Mouse (Mus musculus): ENCODE data around the gene Zfp446. TPM values are rescaled to one million over a fixed set of nuclear protein-coding genes. Genes with fewer than 3 reads are reported as not detected.
A peak's percentile ranks its signal among the peaks of the same experiment; 100 is the strongest.

Gene Zfp446
- polyA plus RNA-seq, 1 experiment, result 4.1 TPM

DNA sequence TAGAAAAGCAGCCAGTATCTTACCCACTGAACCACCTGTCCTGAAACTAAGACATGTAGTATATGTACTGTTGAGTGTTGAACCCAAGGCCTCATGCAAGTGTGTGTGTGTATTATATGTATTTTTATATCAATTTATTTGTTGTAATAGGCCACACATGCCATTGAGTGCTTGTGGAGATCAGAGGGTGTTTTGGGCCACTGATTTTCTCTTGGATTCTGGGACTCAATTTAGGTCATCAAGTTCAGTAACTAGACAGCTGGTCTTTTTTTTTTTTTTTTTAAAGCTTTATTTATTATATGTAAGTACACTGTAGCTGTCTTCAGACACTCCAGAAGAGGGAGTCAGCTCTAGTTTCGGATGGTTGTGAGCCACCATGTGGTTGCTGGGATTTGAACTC lies 37.6 kb downstream of the Zfp446 start:
- Histone ChIP-seq H3K27ac (ENCODE audit: insufficient read depth, low read length) (no peak overlapping the region), H3K4me3 (ENCODE audit: extremely low read depth, insufficient read depth, insufficient read length) (no peak overlapping the region), H3K27me3 (ENCODE audit: control insufficient read depth, insufficient read depth, low read length) (no peaks in the 10 kb centered on the region), H3K36me3 (ENCODE audit: control insufficient read depth, insufficient read depth, low read length) (no peaks in the 10 kb centered on the region), H3K4me1 (ENCODE audit: control insufficient read depth, insufficient read depth, insufficient read length) (peaks cover 4% of the 10 kb centered on the region; the same call in 1 of the 2 replicates)
- WGBS, result 89% methylated on average over 1 of the region's 1 CpGs
- no peak for TF ChIP-seq POLR2A (IDR thresholded peaks at IDR 0.05; ENCODE audit: low read depth, low read length)
- DNase-seq (ENCODE audit: low read depth in 1 of 2, low spot score in 2 of 2), result no peak

DNA sequence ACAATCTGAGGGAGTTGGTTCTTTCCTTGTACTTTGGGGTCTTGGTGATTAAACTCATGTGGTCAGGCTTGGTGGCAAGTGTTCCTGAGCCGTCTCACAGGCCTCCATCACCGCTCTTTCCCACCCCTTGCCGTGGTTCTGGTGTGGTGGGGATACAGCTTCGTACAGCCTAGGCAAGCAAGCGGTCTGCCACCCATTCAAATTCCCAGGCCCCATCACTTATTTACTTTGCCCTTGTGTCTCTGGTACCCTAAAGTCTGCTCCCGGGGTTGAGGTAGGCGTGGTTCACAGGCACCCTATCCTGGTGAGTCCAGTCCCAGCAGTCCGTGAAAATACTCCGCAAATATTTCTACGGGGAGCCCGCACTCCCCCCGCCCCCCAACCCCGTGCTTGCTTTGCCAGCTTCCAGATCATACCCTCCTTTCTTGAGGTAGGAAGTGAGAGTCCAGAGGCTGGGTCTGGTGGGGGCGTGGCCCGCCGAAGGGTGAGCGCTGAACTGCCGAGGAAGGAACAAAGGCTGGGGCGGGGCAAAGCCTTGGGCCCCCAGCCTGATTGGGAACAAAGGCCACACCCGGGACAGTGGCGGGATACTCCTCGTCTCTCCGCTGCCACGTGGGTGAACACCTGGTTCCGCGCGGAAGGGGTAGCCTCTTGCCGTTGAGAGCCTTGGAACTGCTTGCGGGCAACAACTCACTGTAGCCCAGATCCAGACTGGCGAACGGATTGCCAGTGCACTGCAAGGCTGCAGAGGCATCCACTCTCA lies 45.3 kb downstream of the Zfp446 start:
- Histone ChIP-seq H3K27me3 (ENCODE audit: control insufficient read depth, insufficient read depth, low read length) (no peaks in the 10 kb centered on the region), H3K4me1 (ENCODE audit: control insufficient read depth, insufficient read depth, insufficient read length) (peaks cover 8% of the 10 kb centered on the region; the same call in 1 of the 2 replicates), H3K27ac (ENCODE audit: insufficient read depth, low read length) (peak overlapping the region; percentile 4; the same call in 1 of the 2 replicates), H3K4me3 (ENCODE audit: extremely low read depth, insufficient read depth, insufficient read length) (peak overlapping the region; percentile 55), H3K36me3 (ENCODE audit: control insufficient read depth, insufficient read depth, low read length) (peaks cover 7% of the 10 kb centered on the region)
- DNase-seq (ENCODE audit: low read depth in 1 of 2, low spot score in 2 of 2), result peak in 1 of 2 experiments; percentile 70
- no peak for TF ChIP-seq CTCF (IDR thresholded peaks at IDR 0.05; ENCODE audit: extremely low read depth, insufficient read depth, insufficient read length, insufficient replicate concordance)
- no peak for TF ChIP-seq POLR2A (IDR thresholded peaks at IDR 0.05; ENCODE audit: low read depth, low read length)
- 4% methylated on average over 30 of the region's 31 CpGs for WGBS

DNA sequence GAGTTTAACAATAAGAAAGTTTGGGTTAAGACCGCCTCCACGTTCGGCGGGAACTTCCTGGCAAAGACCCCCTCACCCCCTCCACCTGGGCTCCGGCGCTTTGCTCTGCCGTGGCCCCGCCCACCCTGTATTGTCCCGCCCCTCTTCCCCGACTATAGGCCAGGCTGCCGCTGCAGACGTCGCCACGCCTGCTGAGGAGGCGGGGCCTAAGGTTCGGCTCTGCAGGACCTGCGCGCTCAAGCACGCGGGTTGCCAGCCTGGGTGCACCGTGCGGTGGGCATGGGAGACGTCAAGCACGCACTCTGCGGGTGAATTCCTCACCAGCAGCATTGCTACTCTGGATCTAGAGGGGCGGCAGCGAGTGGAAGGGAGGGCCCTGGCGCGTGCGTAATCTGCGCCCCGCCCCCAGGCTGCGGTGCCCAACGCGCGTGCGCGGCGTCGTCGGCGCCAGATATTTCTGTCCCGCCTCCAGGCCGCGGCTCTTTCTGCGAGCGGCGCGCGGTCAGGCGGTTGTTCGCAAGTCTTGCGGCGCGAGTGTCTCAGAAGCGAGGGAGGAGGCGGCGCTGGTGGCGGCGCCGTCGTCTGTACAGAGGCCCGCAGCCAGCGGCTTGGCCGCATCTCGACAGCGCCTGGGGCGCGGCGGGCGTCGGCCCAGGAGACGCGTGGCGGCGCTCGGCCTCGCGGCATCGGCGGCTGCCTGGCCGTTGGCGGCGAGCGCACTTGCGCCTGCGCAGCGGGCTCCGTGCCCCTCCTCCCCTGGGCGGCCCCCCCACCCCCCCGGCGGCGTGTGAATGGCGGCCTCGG lies 46.5 kb downstream of the Zfp446 start:
- Histone ChIP-seq H3K27ac (ENCODE audit: insufficient read depth, low read length) (peak overlapping the region; percentile 92), H3K27me3 (ENCODE audit: control insufficient read depth, insufficient read depth, low read length) (no peaks in the 10 kb centered on the region), H3K4me3 (ENCODE audit: extremely low read depth, insufficient read depth, insufficient read length) (peak overlapping the region; percentile 90), H3K36me3 (ENCODE audit: control insufficient read depth, insufficient read depth, low read length) (peaks cover 19% of the 10 kb centered on the region), H3K4me1 (ENCODE audit: control insufficient read depth, insufficient read depth, insufficient read length) (peaks cover 8% of the 10 kb centered on the region; the same call in 1 of the 2 replicates)
- under 1% methylated on average over 86 of the region's 95 CpGs for WGBS
- TF ChIP-seq POLR2A (IDR thresholded peaks at IDR 0.05; ENCODE audit: low read depth, low read length), result peak; percentile 84
- TF ChIP-seq CTCF (IDR thresholded peaks at IDR 0.05; ENCODE audit: extremely low read depth, insufficient read depth, insufficient read length, insufficient replicate concordance), result no peak
- peak; percentile 87 to 89 for DNase-seq (ENCODE audit: low read depth in 1 of 2, low spot score in 2 of 2)

DNA sequence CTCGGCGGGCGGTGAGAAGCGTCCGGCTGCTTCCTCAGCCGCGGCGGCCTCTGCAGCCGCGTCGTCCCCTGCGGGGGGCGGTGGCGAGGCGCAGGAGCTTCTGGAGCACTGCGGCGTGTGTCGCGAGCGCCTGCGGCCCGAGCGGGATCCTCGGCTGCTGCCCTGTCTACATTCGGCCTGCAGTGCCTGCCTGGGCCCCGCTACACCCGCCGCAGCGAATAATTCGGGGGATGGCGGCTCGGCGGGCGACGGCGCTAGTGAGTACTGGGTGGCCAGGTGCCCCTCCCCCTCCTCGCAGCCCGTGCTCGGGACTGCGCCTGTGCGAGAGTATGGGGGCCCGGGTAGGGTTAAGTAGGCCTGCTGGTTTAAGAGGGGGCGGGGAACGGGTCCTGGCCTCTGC lies 47.2 kb downstream of the Zfp446 start:
- DNase-seq (ENCODE audit: low read depth in 1 of 2, low spot score in 2 of 2), result peak in 1 of 2 experiments; percentile 59
- H3K36me3 ChIP-seq (ENCODE audit: control insufficient read depth, insufficient read depth, low read length), result peaks cover 24% of the 10 kb centered on the region
- TF ChIP-seq POLR2A (IDR thresholded peaks at IDR 0.05; ENCODE audit: low read depth, low read length) (no peak), CTCF (IDR thresholded peaks at IDR 0.05; ENCODE audit: extremely low read depth, insufficient read depth, insufficient read length, insufficient replicate concordance) (no peak)
- H3K4me1 ChIP-seq (ENCODE audit: control insufficient read depth, insufficient read depth, insufficient read length), result peaks cover 8% of the 10 kb centered on the region; the same call in 1 of the 2 replicates
- WGBS, result under 1% methylated on average over 39 of the region's 44 CpGs
- no peaks in the 10 kb centered on the region for H3K27me3 ChIP-seq (ENCODE audit: control insufficient read depth, insufficient read depth, low read length)
- peak overlapping the region; percentile 90 for H3K4me3 ChIP-seq (ENCODE audit: extremely low read depth, insufficient read depth, insufficient read length)
- H3K27ac ChIP-seq (ENCODE audit: insufficient read depth, low read length), result peak overlapping the region; percentile 92

DNA sequence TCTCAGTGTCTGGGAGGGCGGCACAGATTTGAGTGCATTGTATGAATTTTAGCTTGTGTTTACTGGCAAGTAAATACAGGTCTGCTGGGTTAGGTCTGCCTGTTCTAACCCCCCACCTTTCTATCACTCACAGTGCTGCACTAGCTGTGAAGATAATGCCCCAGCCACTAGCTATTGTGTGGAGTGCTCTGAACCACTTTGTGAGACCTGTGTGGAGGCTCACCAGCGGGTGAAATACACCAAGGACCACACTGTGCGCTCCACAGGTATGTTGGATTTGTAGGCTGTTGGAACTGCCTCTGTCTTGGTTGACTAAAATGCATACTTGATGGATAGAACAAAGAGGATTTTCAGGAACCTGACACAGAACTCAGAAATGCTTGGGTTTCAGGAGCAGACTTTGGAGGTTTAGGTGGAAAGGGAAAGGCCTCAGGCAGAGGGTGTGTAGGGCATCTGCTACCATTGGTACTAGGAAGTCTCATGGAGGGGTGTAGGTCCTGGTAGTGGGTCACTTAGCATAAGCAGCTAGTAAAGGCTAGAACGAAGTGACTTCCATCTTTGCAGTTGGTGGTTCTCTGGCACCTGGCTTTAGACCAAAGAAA lies 48.0 kb downstream of the Zfp446 start:
- no peak overlapping the region for H3K27ac ChIP-seq (ENCODE audit: insufficient read depth, low read length)
- H3K36me3 ChIP-seq (ENCODE audit: control insufficient read depth, insufficient read depth, low read length), result peaks cover 31% of the 10 kb centered on the region

DNA sequence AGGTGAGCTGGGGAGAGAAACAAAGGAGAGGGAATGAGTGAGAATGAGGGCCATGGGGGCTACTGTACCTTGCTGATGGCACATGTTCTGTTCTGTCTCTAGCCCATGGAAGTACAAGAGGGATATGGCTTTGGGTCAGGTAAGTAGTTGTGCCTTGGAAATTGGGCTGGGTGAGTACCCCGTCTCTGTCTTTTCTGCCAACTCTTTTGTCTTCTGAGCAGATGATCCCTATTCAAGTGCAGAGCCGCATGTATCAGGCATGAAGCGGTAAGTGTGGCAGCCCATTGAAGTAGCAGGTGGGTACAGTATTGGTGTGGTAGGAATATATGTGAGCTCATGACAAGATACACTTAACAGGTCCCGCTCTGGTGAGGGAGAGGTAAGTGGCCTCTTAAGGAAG lies 51.3 kb downstream of the Zfp446 start:
- Histone ChIP-seq H3K27me3 (ENCODE audit: control insufficient read depth, insufficient read depth, low read length) (no peaks in the 10 kb centered on the region), H3K4me1 (ENCODE audit: control insufficient read depth, insufficient read depth, insufficient read length) (peaks cover 8% of the 10 kb centered on the region; the same call in 1 of the 2 replicates), H3K27ac (ENCODE audit: insufficient read depth, low read length) (no peak overlapping the region), H3K4me3 (ENCODE audit: extremely low read depth, insufficient read depth, insufficient read length) (no peak overlapping the region), H3K36me3 (ENCODE audit: control insufficient read depth, insufficient read depth, low read length) (peaks cover 42% of the 10 kb centered on the region)
- DNase-seq (ENCODE audit: low read depth in 1 of 2, low spot score in 2 of 2), result no peak
- no peak for TF ChIP-seq POLR2A (IDR thresholded peaks at IDR 0.05; ENCODE audit: low read depth, low read length)
- TF ChIP-seq CTCF (IDR thresholded peaks at IDR 0.05; ENCODE audit: extremely low read depth, insufficient read depth, insufficient read length, insufficient replicate concordance), result no peak
- WGBS, result 96% methylated on average over 4 of the region's 4 CpGs

More for the DNA sequence above, 48.0 kb downstream of the Zfp446 start:
- peaks cover 8% of the 10 kb centered on the region; the same call in 1 of the 2 replicates for H3K4me1 ChIP-seq (ENCODE audit: control insufficient read depth, insufficient read depth, insufficient read length)
- peak overlapping the region; percentile 90; the same call in 1 of the 2 replicates for H3K4me3 ChIP-seq (ENCODE audit: extremely low read depth, insufficient read depth, insufficient read length)
- 37% methylated on average over 4 of the region's 4 CpGs for WGBS
- no peaks in the 10 kb centered on the region for H3K27me3 ChIP-seq (ENCODE audit: control insufficient read depth, insufficient read depth, low read length)
- no peak for DNase-seq (ENCODE audit: low read depth in 1 of 2, low spot score in 2 of 2)
- TF ChIP-seq CTCF (IDR thresholded peaks at IDR 0.05; ENCODE audit: extremely low read depth, insufficient read depth, insufficient read length, insufficient replicate concordance) (no peak), POLR2A (IDR thresholded peaks at IDR 0.05; ENCODE audit: low read depth, low read length) (no peak)

Data from spleen, adult 2 months (tissue).